Mouse (Mus musculus) lung, postnatal 0 days (tissue): ENCODE results near the gene A930018P22Rik. TPM values are rescaled to one million over a fixed set of nuclear protein-coding genes. Genes with fewer than 3 reads are reported as not detected.

Source experiments
- ATAC-seq: fragments of 200-750 bp; cut with Nextera tagmentation; 2 replicates; pipeline ENCODE4 v1.8.0; 2017; ENCODE audit warnings: moderate library complexity
- DNase-seq: peaks from one replicate; pipeline ENCODE4 v3.0.0-alpha.2; 2016; ENCODE audit warnings: low spot score
- H3K27ac ChIP-seq: fragments of 300-500 bp; sonication (generic); 2 replicates; pipeline ENCODE4 v1.5.1; 2014; ENCODE audit warnings: antibody characterized with exemption, mild to moderate bottlenecking, low read length, mixed read lengths
- H3K27me3 ChIP-seq: fragments of 300-500 bp; sonication (generic); replicated peaks from 2 replicates; pipeline ENCODE4 v1.6.1; 2014; ENCODE audit warnings: low read length, mixed read lengths; ENCODE audit not compliant: insufficient read depth
- H3K36me3 ChIP-seq: fragments of 300-500 bp; sonication (generic); 2 replicates; pipeline ENCODE4 v1.6.1; 2014; ENCODE audit warnings: low read length, mixed read lengths; ENCODE audit not compliant: insufficient read depth
- H3K4me1 ChIP-seq: fragments of 300-500 bp; sonication (generic); 2 replicates; pipeline ENCODE4 v1.6.1; 2014; ENCODE audit warnings: antibody characterized with exemption, low read depth, low read length, mixed read lengths; ENCODE audit not compliant: insufficient read depth
- H3K4me2 ChIP-seq: fragments of 300-500 bp; sonication (generic); replicated peaks from 2 replicates; pipeline ENCODE4 v1.6.1; 2014; ENCODE audit warnings: low read depth, mild to moderate bottlenecking, low read length, moderate library complexity, mixed read lengths
- H3K4me3 ChIP-seq: fragments of 300-500 bp; sonication (generic); 2 replicates; pipeline ENCODE4 v1.5.1; 2014; ENCODE audit warnings: low read depth, low read length
- H3K9ac ChIP-seq: fragments of 300-500 bp; sonication (generic); replicated peaks from 2 replicates; pipeline ENCODE4 v1.6.1; 2014; ENCODE audit warnings: low read depth, mild to moderate bottlenecking
- H3K9me3 ChIP-seq: fragments of 300-500 bp; sonication (generic); 2 replicates; pipeline ENCODE4 v1.6.1; 2016; ENCODE audit warnings: low read length, mixed read lengths
- CTCF ChIP-seq: IDR thresholded peaks from 2 replicates; pipeline ENCODE4 v1.5.1; 2016; ENCODE audit warnings: antibody characterized with exemption, mild to moderate bottlenecking
- EP300 ChIP-seq: IDR thresholded peaks from 2 replicates; pipeline ENCODE4 v1.6.1; 2016; ENCODE audit warnings: antibody characterized with exemption, mild to moderate bottlenecking, control low read depth
- WGBS: fragments of 180-500 bp; shearing (Covaris S2); extraction: QIAGEN DNeasy Blood & Tissue Kit; methylation state at CpG from one replicate; pipeline ENCODE4 v1.1.7; 2014; 5-methylcytosine and 5-hydroxymethylcytosine counted together
- polyA plus RNA-seq: library from polyadenylated mRNA; unstranded; fragments of >200 nt; fragmentation: Nextera tagmentation; extraction: Ambion mirVana; gene quantifications from 2 replicates; pipeline ENCODE4 v1.2.1, GENCODE M21; 2015

Gene A930018P22Rik
- polyA plus RNA-seq, 1 experiment from 2014 or later, result 0.14 TPM

DNA sequence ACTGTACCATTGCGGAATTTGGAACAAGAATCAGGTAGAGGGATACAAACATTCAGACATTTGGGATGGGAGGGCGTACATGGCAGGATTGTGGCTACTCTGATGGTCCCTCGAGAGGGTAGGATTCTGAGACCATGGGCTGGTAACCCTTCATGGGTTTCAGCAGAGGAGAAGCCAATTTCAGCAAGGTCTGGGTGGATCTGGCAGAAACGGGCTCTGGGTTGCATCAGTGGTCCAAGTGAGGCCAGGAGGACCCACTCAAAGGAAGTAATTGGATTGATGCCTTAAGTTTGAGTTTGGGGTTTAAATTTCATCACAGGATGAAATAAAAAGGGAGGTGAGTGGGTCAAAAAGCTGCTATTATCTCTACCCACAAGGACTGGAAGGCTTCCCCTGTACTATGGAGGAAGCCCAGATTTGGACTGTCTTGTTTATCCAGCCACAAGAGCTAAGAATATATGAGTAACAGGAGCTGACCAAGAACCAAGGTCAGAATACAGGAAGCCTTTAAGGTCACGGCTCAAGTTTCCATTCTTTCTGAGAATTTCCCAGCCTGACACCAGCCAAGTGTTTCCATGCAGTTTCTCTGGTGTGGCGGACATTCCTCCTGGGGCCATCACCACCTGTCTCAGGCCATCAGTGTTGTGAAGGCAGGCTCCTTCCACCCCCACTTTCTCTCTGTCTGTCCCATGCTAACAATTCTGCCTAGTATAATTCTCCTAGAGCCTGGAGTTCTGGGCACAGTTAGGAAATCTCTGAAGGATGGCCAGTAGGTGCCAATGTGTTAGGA is 28.2 kb downstream of the A930018P22Rik start:
- DNase-seq (no peak), ATAC-seq (no peak)
- 78% methylated on average over 6 of the region's 6 CpGs for WGBS
- Histone ChIP-seq H3K4me3 (no peak overlapping the region), H3K9me3 (no peaks in the 10 kb centered on the region), H3K9ac (no peak overlapping the region), H3K27me3 (no peaks in the 10 kb centered on the region), H3K4me1 (no peaks in the 10 kb centered on the region), H3K36me3 (no peaks in the 10 kb centered on the region), H3K4me2 (no peak overlapping the region), H3K27ac (no peak overlapping the region)
- TF ChIP-seq EP300, result no peak
- TF ChIP-seq CTCF, result no peak

DNA sequence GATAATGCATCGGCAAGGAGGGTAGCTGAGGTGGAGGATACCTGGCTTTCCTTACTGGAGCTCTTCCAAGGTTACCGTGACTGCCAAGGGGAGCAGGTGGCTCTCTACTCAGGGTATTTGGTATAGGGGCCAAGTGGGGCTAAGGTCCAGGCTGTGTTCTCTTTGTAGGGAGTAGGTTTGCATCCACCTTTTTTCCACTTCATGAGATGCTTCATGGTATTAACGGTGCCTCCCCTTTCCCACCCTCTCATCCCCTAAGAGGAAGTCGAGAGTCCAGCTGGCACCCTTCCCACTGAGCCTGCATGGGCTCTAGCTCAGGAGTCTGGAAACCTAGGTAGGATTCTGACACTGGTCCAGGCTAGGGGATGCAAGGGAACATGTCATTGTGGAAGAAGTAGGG is 30.8 kb downstream of the A930018P22Rik start:
- H3K4me3 ChIP-seq, result no peak overlapping the region
- WGBS, result 56% methylated on average over 4 of the region's 4 CpGs
- no peaks in the 10 kb centered on the region for H3K4me1 ChIP-seq
- TF ChIP-seq EP300 (no peak), CTCF (no peak)
- DNase-seq, result no peak
- no peaks in the 10 kb centered on the region for H3K36me3 ChIP-seq
- H3K9me3 ChIP-seq, result no peaks in the 10 kb centered on the region
- no peak for ATAC-seq
- no peaks in the 10 kb centered on the region for H3K27me3 ChIP-seq
- H3K27ac ChIP-seq, result no peak overlapping the region
- no peak overlapping the region for H3K9ac ChIP-seq
- H3K4me2 ChIP-seq, result no peak overlapping the region

DNA sequence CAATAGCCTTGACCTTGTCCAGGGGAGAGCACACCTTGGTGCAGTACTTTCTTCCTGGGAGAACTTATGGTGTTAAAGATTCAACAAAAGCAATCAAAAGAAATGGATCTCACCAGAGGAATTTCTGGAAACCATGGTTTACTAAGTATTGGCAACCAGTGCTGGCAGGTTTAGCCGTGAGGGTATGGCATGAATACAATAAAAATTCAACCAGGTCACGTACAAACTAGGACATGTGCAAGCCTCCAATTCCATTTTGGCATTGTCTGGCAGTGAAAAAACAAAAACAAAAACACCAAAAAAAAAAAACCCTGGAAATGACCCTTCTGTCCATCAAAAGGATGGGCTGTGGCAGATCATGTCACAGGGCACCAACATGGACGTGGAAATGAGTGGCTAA is 31.3 kb downstream of the A930018P22Rik start:
- ATAC-seq, result no peak
- no peaks in the 10 kb centered on the region for H3K4me1 ChIP-seq
- 71% methylated on average over 3 of the region's 3 CpGs for WGBS

DNA sequence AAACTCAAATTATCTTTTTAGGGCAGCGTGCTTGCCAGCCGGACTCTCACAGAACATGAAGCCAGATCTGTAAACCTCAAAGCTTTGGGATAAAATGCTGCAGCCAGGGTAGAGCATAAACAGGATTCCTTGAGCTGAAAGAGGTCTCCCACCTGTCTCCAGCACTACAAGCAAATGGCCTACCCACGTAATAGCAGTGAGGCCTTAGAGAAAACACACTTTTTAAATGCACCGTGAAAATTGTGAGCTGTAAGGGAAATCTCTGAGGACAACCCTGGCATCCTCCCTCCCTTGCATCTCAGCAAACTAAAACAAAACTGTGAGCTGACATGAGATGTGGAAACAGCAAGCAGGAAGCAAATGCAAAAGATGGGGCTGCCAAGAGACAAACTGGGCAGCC is 35.3 kb downstream of the A930018P22Rik start:
- H3K4me3 ChIP-seq, result no peak overlapping the region
- DNase-seq, result no peak
- no peak overlapping the region for H3K27ac ChIP-seq
- no peaks in the 10 kb centered on the region for H3K27me3 ChIP-seq
- H3K4me2 ChIP-seq, result no peak overlapping the region
- ATAC-seq, result no peak
- H3K4me1 ChIP-seq, result no peaks in the 10 kb centered on the region
- TF ChIP-seq CTCF, result no peak
- no peak for TF ChIP-seq EP300
- 73% methylated on average over 4 of the region's 4 CpGs for WGBS
- H3K9me3 ChIP-seq, result no peaks in the 10 kb centered on the region
- H3K36me3 ChIP-seq, result no peaks in the 10 kb centered on the region
- H3K9ac ChIP-seq, result no peak overlapping the region

More for the DNA sequence above, 31.3 kb downstream of the A930018P22Rik start:
- H3K9me3 ChIP-seq, result no peaks in the 10 kb centered on the region
- no peaks in the 10 kb centered on the region for H3K27me3 ChIP-seq
- H3K4me3 ChIP-seq, result no peak overlapping the region
- H3K4me2 ChIP-seq, result no peak overlapping the region
- no peak overlapping the region for H3K9ac ChIP-seq
- H3K27ac ChIP-seq, result no peak overlapping the region
- H3K36me3 ChIP-seq, result no peaks in the 10 kb centered on the region
- no peak for DNase-seq
- TF ChIP-seq EP300 (no peak), CTCF (no peak)

DNA sequence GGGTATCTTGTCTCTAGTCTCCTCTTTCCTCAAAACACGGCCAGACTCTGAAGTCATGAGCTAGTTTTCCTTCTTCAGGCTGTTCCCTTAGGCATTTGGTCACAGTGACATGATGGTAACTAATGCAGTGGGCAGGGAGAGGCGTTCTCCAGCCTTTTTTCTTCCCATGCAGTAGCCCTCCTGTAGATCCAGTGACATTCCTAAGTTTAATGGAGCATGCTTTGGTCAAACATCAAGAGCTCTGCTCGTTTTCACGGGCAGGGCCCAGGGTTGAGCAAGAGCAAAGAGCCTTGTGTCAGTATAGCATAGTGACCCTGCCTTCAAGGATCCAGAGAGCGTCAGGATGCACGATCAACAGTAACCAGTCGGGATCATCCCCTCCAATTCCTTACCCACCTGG is 40.8 kb downstream of the A930018P22Rik start:
- DNase-seq (no peak), ATAC-seq (no peak)
- H3K4me1 ChIP-seq, result no peaks in the 10 kb centered on the region
- H3K4me3 ChIP-seq, result no peak overlapping the region
- no peaks in the 10 kb centered on the region for H3K36me3 ChIP-seq
- H3K4me2 ChIP-seq, result no peak overlapping the region
- TF ChIP-seq CTCF (no peak), EP300 (no peak)
- no peak overlapping the region for H3K27ac ChIP-seq
- no peaks in the 10 kb centered on the region for H3K9me3 ChIP-seq
- 67% methylated on average over 7 of the region's 7 CpGs for WGBS
- H3K9ac ChIP-seq, result no peak overlapping the region
- no peaks in the 10 kb centered on the region for H3K27me3 ChIP-seq

DNA sequence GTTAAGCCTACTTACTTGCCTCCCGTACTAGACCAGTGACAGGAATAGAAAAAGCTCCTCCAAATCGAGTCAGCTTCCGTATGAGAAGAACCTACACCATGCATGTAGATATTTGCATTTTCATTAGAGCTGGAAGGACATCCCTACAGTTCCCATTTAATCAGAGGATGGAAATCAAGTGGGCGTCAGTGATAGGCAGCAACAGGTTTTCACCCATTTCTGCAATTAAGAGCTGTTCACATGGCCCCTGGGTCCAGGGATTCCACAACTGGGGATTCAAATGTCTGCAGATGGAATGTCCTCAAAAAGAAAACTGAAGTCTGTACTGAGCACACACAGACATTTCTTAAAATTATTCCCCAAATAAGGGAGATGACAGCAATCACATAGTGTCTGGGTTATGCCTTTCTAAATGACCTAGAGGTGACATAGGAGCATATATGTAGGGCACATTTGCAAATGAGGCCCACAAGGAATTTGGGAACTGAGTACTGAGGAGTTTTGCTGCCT is 41.5 kb downstream of the A930018P22Rik start:
- Histone ChIP-seq H3K4me1 (no peaks in the 10 kb centered on the region), H3K27me3 (no peaks in the 10 kb centered on the region), H3K4me2 (no peak overlapping the region), H3K36me3 (no peaks in the 10 kb centered on the region), H3K9ac (no peak overlapping the region), H3K9me3 (no peaks in the 10 kb centered on the region), H3K27ac (no peak overlapping the region), H3K4me3 (no peak overlapping the region)
- no peak for TF ChIP-seq CTCF
- TF ChIP-seq EP300, result no peak
- ATAC-seq, result no peak
- no peak for DNase-seq
- 89% methylated on average over 4 of the region's 4 CpGs for WGBS
